In the genomic region with DNA sequence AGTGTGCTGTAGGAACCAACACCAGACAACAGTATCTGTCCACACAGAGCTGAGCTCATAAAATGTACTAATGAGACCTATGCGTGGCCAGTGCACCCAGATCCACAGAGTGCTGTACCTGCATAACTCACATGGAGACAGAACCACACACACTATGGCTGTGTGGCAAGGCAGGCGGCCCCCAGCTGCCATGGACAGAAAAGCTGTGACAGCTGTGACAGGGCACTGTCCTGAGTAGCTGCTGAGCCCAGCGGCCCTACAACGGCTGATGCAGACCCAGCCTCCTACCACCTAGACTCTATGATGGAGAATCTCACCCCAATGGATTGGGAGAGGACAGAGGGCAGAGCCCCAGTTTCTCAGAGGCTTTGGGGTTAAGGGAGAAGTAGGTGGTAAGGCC, we compare ENCODE assay signal across 19 mouse cellular contexts. TPM values are rescaled to one million over a fixed set of nuclear protein-coding genes. Genes with fewer than 3 reads are reported as not detected.
"Had no signal": no experiment of that assay in that cellular context is flagged by ENCODE, and none has a peak within 500 bp of the region (broad histone marks: within the 10 kb centered on the region; RNA-seq: fewer than 3 reads in every experiment).

No protein-coding gene starts in this region.

- H3K9ac ChIP-seq: liver, embryonic 15.5 days; liver, postnatal 0 days; lung, embryonic 15.5 days; midbrain, embryonic 12.5 days; neural tube, embryonic 13.5 days had no signal

- ATAC-seq: liver, postnatal 0 days; lung, postnatal 0 days; midbrain, embryonic 16.5 days had no signal

- H3K27me3 ChIP-seq: liver, embryonic 15.5 days; lung, embryonic 15.5 days; midbrain, embryonic 12.5 days; neural tube, embryonic 13.5 days had no signal

- H3K4me3 ChIP-seq: liver, embryonic 15.5 days; lung, embryonic 15.5 days; midbrain, embryonic 10.5 days; midbrain, embryonic 12.5 days; neural tube, embryonic 13.5 days had no signal

- H3K27ac ChIP-seq: liver, embryonic 15.5 days; lung, embryonic 15.5 days; midbrain, embryonic 10.5 days; midbrain, embryonic 12.5 days; neural tube, embryonic 13.5 days had no signal

- H3K9me3 ChIP-seq: liver, embryonic 15.5 days; lung, embryonic 15.5 days; midbrain, embryonic 10.5 days; midbrain, embryonic 12.5 days; neural tube, embryonic 13.5 days had no signal

- H3K4me2 ChIP-seq: liver, embryonic 15.5 days; lung, embryonic 15.5 days; midbrain, embryonic 12.5 days; neural tube, embryonic 13.5 days had no signal

- DNase-seq: liver, postnatal 0 days; lung, adult 2 months; lung, postnatal 14 days; lung, postnatal 4 days; midbrain, embryonic 14.5 days; right cerebral cortex, postnatal 14 days; thymus, adult 18-20 months; thymus, postnatal 14 days; thymus, postnatal 36 days had no signal

RNA-seq across cellular contexts. Expression of a gene that starts 23.4 kb away (rescaled TPM):
- total RNA-seq: megakaryocyte, adult 5-6 weeks had no signal

RNA-seq across cellular contexts. Expression of a gene that starts 23.5 kb away (rescaled TPM):
- total RNA-seq: megakaryocyte, adult 5-6 weeks; neutrophil, adult 5-6 weeks had no signal
- polyA plus RNA-seq: midbrain, embryonic 10.5 days; neural tube, embryonic 11.5 days had no signal
